Mouse (Mus musculus) heart, postnatal 36 days (tissue): ENCODE data around the gene Elmo1. TPM values are rescaled to one million over a fixed set of nuclear protein-coding genes. Genes with fewer than 3 reads are reported as not detected.
A peak's percentile ranks its signal among the peaks of the same experiment; 100 is the strongest.

Experiments used
- DNase-seq, 2 experiments: peaks; one replicate each; pipeline ENCODE4 v3.0.0; 2021 to 2022
- intact Hi-C: fragments of 180-260 bp; cut with DNase I; formaldehyde crosslinking; loops from one replicate; pipeline ENCODE4 v1.15.1; 2025
- total RNA-seq, 2 experiments: library from RNA; stranded (reverse); gene quantifications; 2 replicates each; pipeline ENCODE4 v1.2.3; 2021

Gene Elmo1
- total RNA-seq, 2 experiments from 2014 or later: 8.5 to 11.2 TPM

- intact Hi-C loops: no loop called here
- no peak for DNase-seq
Observed at GRCm38 (mm10) chr13:20192009-20192584, 101.7 kb downstream of the Elmo1 start.

- no peak for DNase-seq
- intact Hi-C loops: no loop called here
Observed at GRCm38 (mm10) chr13:20200582-20200981, 110.2 kb downstream of the Elmo1 start.

- intact Hi-C loops: no loop called here
Observed at GRCm38 (mm10) chr13:20202617-20203016, 112.2 kb downstream of the Elmo1 start.

GRCm38 (mm10) chr13:20204165-20204564 lies 113.8 kb downstream of the Elmo1 start:
- no peak for DNase-seq
- intact Hi-C loops: no loop called here

More at GRCm38 (mm10) chr13:20202617-20203016, 112.2 kb downstream of the Elmo1 start:
- DNase-seq: no peak

GRCm38 (mm10) chr13:20205007-20205745 lies 114.8 kb downstream of the Elmo1 start:
- no peak for DNase-seq
- intact Hi-C loops: loop anchor here (5.0 kb wide), 1 partner anchor 67 kb away; no protein-coding TSS in a partner anchor

GRCm38 (mm10) chr13:20205746-20206145 lies 115.3 kb downstream of the Elmo1 start:
- intact Hi-C loops: loop anchor here (5.0 kb wide), 1 partner anchor 67 kb away; no protein-coding TSS in a partner anchor
- DNase-seq: no peak

- DNase-seq: no peak
- intact Hi-C loops: loop anchor here (5.0 kb wide), 1 partner anchor 65 kb away; no protein-coding TSS in a partner anchor
Observed at GRCm38 (mm10) chr13:20207126-20207525, 116.7 kb downstream of the Elmo1 start.

GRCm38 (mm10) chr13:20207950-20208642 lies 117.7 kb downstream of the Elmo1 start:
- DNase-seq: no peak
- intact Hi-C loops: loop anchor here (5.0 kb wide), 1 partner anchor 64 kb away; no protein-coding TSS in a partner anchor

- no peak for DNase-seq
- intact Hi-C loops: loop anchor here (5.0 kb wide), 1 partner anchor 63 kb away; no protein-coding TSS in a partner anchor
Observed at GRCm38 (mm10) chr13:20208867-20209266, 118.5 kb downstream of the Elmo1 start.

- intact Hi-C loops: no loop called here
- DNase-seq: no peak
Observed at GRCm38 (mm10) chr13:20211780-20212179, 121.4 kb downstream of the Elmo1 start.

- intact Hi-C loops: no loop called here
- DNase-seq: no peak
Observed at GRCm38 (mm10) chr13:20212665-20213064, 122.3 kb downstream of the Elmo1 start.

GRCm38 (mm10) chr13:20213861-20214260 lies 123.5 kb downstream of the Elmo1 start:
- intact Hi-C loops: no loop called here

GRCm38 (mm10) chr13:20217453-20218090 lies 127.2 kb downstream of the Elmo1 start:
- no peak for DNase-seq
- intact Hi-C loops: no loop called here

More at GRCm38 (mm10) chr13:20213861-20214260, 123.5 kb downstream of the Elmo1 start:
- DNase-seq: no peak

- intact Hi-C loops: no loop called here
- DNase-seq: no peak
Observed at GRCm38 (mm10) chr13:20218126-20218525, 127.7 kb downstream of the Elmo1 start.

- intact Hi-C loops: no loop called here
- DNase-seq: no peak
Observed at GRCm38 (mm10) chr13:20220414-20220813, 130.0 kb downstream of the Elmo1 start.

GRCm38 (mm10) chr13:20227923-20228705 lies 137.7 kb downstream of the Elmo1 start:
- no peak for DNase-seq
- intact Hi-C loops: no loop called here

- DNase-seq: peak; percentile 71 to 80
- intact Hi-C loops: loop anchor here (5.0 kb wide), 2 partner anchors 50 to 140 kb away; partner anchors contain the start of gene Elmo1
Observed at GRCm38 (mm10) chr13:20231837-20232728, 141.7 kb downstream of the Elmo1 start.

GRCm38 (mm10) chr13:20233707-20234106 lies 143.3 kb downstream of the Elmo1 start:
- intact Hi-C loops: loop anchor here (5.0 kb wide), 2 partner anchors 51 to 141 kb away; partner anchors contain the start of gene Elmo1
- DNase-seq: no peak

- no peak for DNase-seq
- intact Hi-C loops: no loop called here
Observed at GRCm38 (mm10) chr13:20237615-20238014, 147.2 kb downstream of the Elmo1 start.
